ENCODE assay signal across 19 mouse cellular contexts in genomic region chr13:76529915-76530314, GRCm38 (mm10).
DNase-seq lines count a peak whose midpoint lies in the region; ATAC-seq and TF ChIP-seq lines count a peak whose summit lies in the region.
"Had no signal": no experiment of that assay in that cellular context is flagged by ENCODE, and none has a peak within 500 bp of the region (broad histone marks: within the 10 kb centered on the region; RNA-seq: fewer than 3 reads in every experiment).

No protein-coding gene starts in this region.

- H3K27me3 ChIP-seq in Patski, result no peaks in the 10 kb centered on the region
- H3K27me3 ChIP-seq: CH12.LX had no signal

- POLR2A ChIA-PET in Patski (lab: Charles Lee), result no interaction called here

- ATAC-seq in Patski, result peak; percentile 51
- ATAC-seq: activated CD4-positive, CD25-positive, alpha-beta regulatory T cell, adult 4 months; CD4-positive, CD25-positive, alpha-beta regulatory T cell, adult 4 months had no signal

- intact Hi-C loops in gastrocnemius, postnatal 14 days (cut with DNase I; ENCODE audit: low total_unique reads), result no loop called here

- CTCF ChIA-PET in Patski (lab: Charles Lee), result no interaction called here

- peak; percentile 73 for DNase-seq in Muller cell, postnatal 12 days (ENCODE audit: inconsistent ontology term)
- no peak for DNase-seq in Patski (ENCODE audit: low read depth, low spot score)
- no peak for DNase-seq in layer of hippocampus, postnatal 25 days (ENCODE audit: extremely low spot score in 1 of 2, low spot score in 1 of 2)
- no peak for DNase-seq in gastrocnemius, postnatal 14 days
- DNase-seq: adrenal gland, adult 2 months; adrenal gland, adult 8-10 months; adrenal gland, postnatal 10 days; adrenal gland, postnatal 14 days; adrenal gland, postnatal 25 days; adrenal gland, postnatal 36 days; B cell, adult 2 months; cerebellum, adult 11 months; cerebellum, adult 11-12 months; cerebellum, adult 18-20 months; cerebellum, adult 2 months; cerebellum, adult 8-10 months had no signal

- TF ChIP-seq CTCF in Patski (IDR thresholded peaks at IDR 0.05), result no peak

- in situ Hi-C loops in Patski (cut with MboI; ENCODE audit: low pct_unique_long_range_greater_than_20kb), result no loop called here
